Mouse (Mus musculus): ENCODE data around the gene Ttll11.

DNA sequence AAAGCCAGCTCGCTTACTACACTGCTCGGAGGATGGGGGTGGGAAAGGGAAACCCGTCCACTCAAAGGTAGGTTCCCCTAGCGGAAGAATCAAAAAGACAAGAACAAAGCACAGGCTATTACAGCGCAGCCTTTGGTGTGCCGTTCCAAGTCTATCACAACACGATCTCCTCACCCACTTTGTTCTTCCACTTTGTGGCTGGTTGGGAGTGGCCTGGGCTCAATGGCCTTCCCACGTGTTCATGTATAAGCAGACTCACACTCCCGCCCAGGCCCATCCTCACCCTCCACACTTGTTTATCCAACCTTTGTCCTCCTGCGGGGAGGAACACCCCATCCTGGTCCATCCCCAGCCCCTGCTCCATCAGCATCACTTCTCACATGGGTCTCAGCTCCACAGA, 196.3 kb downstream of the Ttll11 start:
- TF ChIP-seq CTCF (IDR thresholded peaks at IDR 0.05; ENCODE audit: control insufficient read depth, insufficient read depth, insufficient replicate concordance, low read depth, low read length): no peak
- no peak for TF ChIP-seq POLR2A (IDR thresholded peaks at IDR 0.05; ENCODE audit: control insufficient read depth, low read depth, low read length)

All from testis, adult 2 months (tissue).